Mouse (Mus musculus) CH12.LX (cell line): ENCODE data around the gene Epb41l1. TPM values are rescaled to one million over a fixed set of nuclear protein-coding genes. Genes with fewer than 3 reads are reported as not detected.

ENCODE experiments used
- DNase-seq: peaks from one replicate; pipeline ENCODE4 v3.0.0-alpha.2; 2013; ENCODE audit errors: extremely low read depth
- H3K27ac ChIP-seq: 2 replicates; pipeline ENCODE4 v1.5.1; 2012; ENCODE audit warnings: low read depth, mild to moderate bottlenecking, control low read depth, moderate library complexity; ENCODE audit not compliant: insufficient read depth
- H3K27me3 ChIP-seq: replicated peaks from 2 replicates; pipeline ENCODE3; 2012; ENCODE audit warnings: inconsistent platforms
- H3K36me3 ChIP-seq, 2 experiments: replicated peaks in 1 of 2; 2 replicates each; pipeline versions ENCODE3 to v1.6.1; 2012; ENCODE audit warnings: inconsistent platforms in 1 of 2, low read length in 1 of 2, mild to moderate bottlenecking in 1 of 2, mixed read lengths in 1 of 2, moderate library complexity in 1 of 2; ENCODE audit not compliant: control insufficient read depth in 1 of 2, insufficient read depth in 1 of 2
- H3K4me1 ChIP-seq, 2 experiments: 2 replicates each; pipeline ENCODE4 v1.6.1; 2012; ENCODE audit warnings: inconsistent platforms in 1 of 2, moderate library complexity in 1 of 2; ENCODE audit not compliant: insufficient read depth in 2 of 2, control insufficient read depth in 1 of 2
- H3K4me2 ChIP-seq: 2 replicates; pipeline ENCODE4 v1.6.1; 2012; ENCODE audit warnings: low read depth, mild to moderate bottlenecking, control low read depth; ENCODE audit not compliant: poor library complexity, insufficient read depth, severe bottlenecking
- H3K4me3 ChIP-seq, 3 experiments: fragments of 150-350 bp in 1 of 3; sonication (generic) in 1 of 3; replicated peaks in 1 of 3; 2 replicates each; pipeline versions ENCODE3 to v1.5.1; 2011 to 2012; ENCODE audit warnings: low read depth in 2 of 3, low read length in 2 of 3, mild to moderate bottlenecking in 2 of 3, moderate library complexity in 2 of 3, control low read depth in 1 of 3, improper control_type of control experiment in 1 of 3, inconsistent platforms in 1 of 3, mixed read lengths in 1 of 3; ENCODE audit not compliant: poor library complexity in 1 of 3
- H3K79me2 ChIP-seq: replicated peaks from 2 replicates; pipeline ENCODE4 v1.6.1; 2012; ENCODE audit warnings: mild to moderate bottlenecking, moderate library complexity; ENCODE audit not compliant: control insufficient read depth, poor library complexity, insufficient read depth, severe bottlenecking; ENCODE audit errors: extremely low read depth
- H3K9ac ChIP-seq: 2 replicates; pipeline ENCODE4 v1.6.1; 2012; ENCODE audit warnings: low read depth, mild to moderate bottlenecking, control low read depth, moderate library complexity; ENCODE audit not compliant: insufficient read depth
- H3K9me3 ChIP-seq: replicated peaks from 2 replicates; pipeline ENCODE3; 2012; ENCODE audit warnings: low read length, inconsistent platforms, mixed read lengths
- BHLHE40 ChIP-seq: IDR thresholded peaks from 2 replicates; pipeline ENCODE4 v1.6.1; 2011; ENCODE audit warnings: mild to moderate bottlenecking, low read depth, low read length, improper control_type of control experiment
- CHD2 ChIP-seq: IDR thresholded peaks from 2 replicates; pipeline ENCODE4 v1.6.1; 2011; ENCODE audit warnings: low read length, improper control_type of control experiment
- ETS1 ChIP-seq: conservative IDR thresholded peaks from 2 replicates; pipeline ENCODE4 v1.6.1; 2012; ENCODE audit warnings: low read depth, mild to moderate bottlenecking, inconsistent platforms, low read length, improper control_type of control experiment, moderate library complexity
- GABPA ChIP-seq: IDR thresholded peaks from 2 replicates; pipeline ENCODE4 v1.6.1; 2012; ENCODE audit warnings: low read depth, low read length, improper control_type of control experiment, inconsistent platforms; ENCODE audit not compliant: insufficient replicate concordance
- HCFC1 ChIP-seq: IDR thresholded peaks from 2 replicates; pipeline ENCODE4 v1.6.1; 2012; ENCODE audit warnings: low read depth, mild to moderate bottlenecking, inconsistent platforms, low read length, improper control_type of control experiment
- IRF4 ChIP-seq: IDR thresholded peaks from 2 replicates; pipeline ENCODE4 v1.6.1; 2014; ENCODE audit warnings: low read depth, mild to moderate bottlenecking, inconsistent platforms, low read length, improper control_type of control experiment
- JUND ChIP-seq: conservative IDR thresholded peaks from 2 replicates; pipeline ENCODE4 v1.6.1; 2011; ENCODE audit warnings: low read depth, low read length, improper control_type of control experiment
- KAT2A ChIP-seq: IDR thresholded peaks from 2 replicates; pipeline ENCODE4 v1.6.1; 2012; ENCODE audit warnings: low read length, improper control_type of control experiment, inconsistent platforms; ENCODE audit not compliant: insufficient replicate concordance
- MAFK ChIP-seq: IDR thresholded peaks from 2 replicates; pipeline ENCODE4 v1.6.1; 2011; ENCODE audit warnings: low read length, improper control_type of control experiment; ENCODE audit not compliant: insufficient replicate concordance
- MAZ ChIP-seq: IDR thresholded peaks from 2 replicates; pipeline ENCODE4 v1.6.1; 2012; ENCODE audit warnings: low read depth, mild to moderate bottlenecking, inconsistent platforms, low read length, improper control_type of control experiment, moderate library complexity
- MEF2A ChIP-seq: IDR thresholded peaks from 2 replicates; pipeline ENCODE4 v1.6.1; 2014; ENCODE audit warnings: low read depth, mild to moderate bottlenecking, inconsistent platforms, low read length, improper control_type of control experiment, borderline replicate concordance
- MXI1 ChIP-seq: IDR thresholded peaks from 2 replicates; pipeline ENCODE4 v1.6.1; 2011; ENCODE audit warnings: mild to moderate bottlenecking, low read depth, low read length, improper control_type of control experiment
- MYC ChIP-seq: IDR thresholded peaks from 2 replicates; pipeline ENCODE4 v1.6.1; 2011; ENCODE audit warnings: low read depth, mild to moderate bottlenecking, improper control_type of control experiment, low read length
- NELFE ChIP-seq: IDR thresholded peaks from 2 replicates; pipeline ENCODE4 v1.6.1; 2011; ENCODE audit warnings: low read depth, low read length, improper control_type of control experiment
- NRF1 ChIP-seq: IDR thresholded peaks from 2 replicates; pipeline ENCODE4 v1.6.1; 2014; ENCODE audit warnings: low read depth, mild to moderate bottlenecking, inconsistent platforms, low read length, improper control_type of control experiment, moderate library complexity
- POLR2AphosphoS2 ChIP-seq: IDR thresholded peaks from 2 replicates; pipeline ENCODE4 v1.6.1; 2011; ENCODE audit warnings: low read depth, low read length, improper control_type of control experiment
- RAD21 ChIP-seq: IDR thresholded peaks from 2 replicates; pipeline ENCODE4 v1.6.1; 2011; ENCODE audit warnings: low read depth, mild to moderate bottlenecking, low read length, improper control_type of control experiment, moderate library complexity
- RCOR1 ChIP-seq: conservative IDR thresholded peaks from 2 replicates; pipeline ENCODE4 v1.6.1; 2012; ENCODE audit warnings: low read depth, mild to moderate bottlenecking, inconsistent platforms, low read length, improper control_type of control experiment
- SIN3A ChIP-seq: IDR thresholded peaks from 2 replicates; pipeline ENCODE4 v1.6.1; 2012; ENCODE audit warnings: low read length, improper control_type of control experiment, inconsistent platforms
- UBTF ChIP-seq: IDR thresholded peaks from 2 replicates; pipeline ENCODE4 v1.6.1; 2012; ENCODE audit warnings: low read depth, mild to moderate bottlenecking, inconsistent platforms, low read length, improper control_type of control experiment, moderate library complexity
- USF1 ChIP-seq: IDR thresholded peaks from 2 replicates; pipeline ENCODE4 v1.6.1; 2014; ENCODE audit warnings: low read depth, mild to moderate bottlenecking, inconsistent platforms, low read length, improper control_type of control experiment
- ZC3H11A ChIP-seq: IDR thresholded peaks from 2 replicates; pipeline ENCODE4 v1.6.1; 2012; ENCODE audit warnings: low read depth, mild to moderate bottlenecking, inconsistent platforms, low read length, improper control_type of control experiment
- ZNF384 ChIP-seq: IDR thresholded peaks from 2 replicates; pipeline ENCODE4 v1.6.1; 2012; ENCODE audit warnings: low read depth, low read length, improper control_type of control experiment, inconsistent platforms
- dilution Hi-C: fragments of 300-500 bp; cut with MboI; formaldehyde crosslinking; loops from 2 replicates; pipeline ENCODE4 v1.14.3; 2020; ENCODE audit warnings: low sequenced_read_pairs; ENCODE audit not compliant: extremely low pct_unique_long_range_greater_than_20kb, extremely low pct_ligation_motif_present
- in situ Hi-C: fragments of 300-500 bp; cut with MboI; formaldehyde crosslinking; loops from 3 replicates; pipeline ENCODE4 v1.14.3; 2019; ENCODE audit warnings: low sequenced_read_pairs, low pct_ligation_motif_present, low pct_unique_long_range_greater_than_20kb, mixed read lengths
- polyA plus RNA-seq: library from polyadenylated mRNA; unstranded; fragments of >175 nt; gene quantifications from 2 replicates; pipeline ENCODE4 v1.2.1, GENCODE M21; 2012; ENCODE audit warnings: low read depth; ENCODE audit not compliant: insufficient read length
- total RNA-seq, 2 experiments: library from RNA; depleted of rRNA; stranded (reverse); fragments of 300-350 nt in 1 of 2; fragments of >200 nt in 1 of 2; gene quantifications; 2 replicates each; pipeline ENCODE4 v1.2.3; 2012 to 2014

The Epb41l1 gene
- total and polyA plus RNA-seq, 3 experiments, result 0.21 TPM; not detected in 2

- TF ChIP-seq MAFK, result no peak
- no peak for TF ChIP-seq BHLHE40
- TF ChIP-seq NRF1, result no peak
- no peak for TF ChIP-seq HCFC1
- TF ChIP-seq ETS1, result no peak
- no peak for TF ChIP-seq RAD21
- no peak for TF ChIP-seq ZC3H11A
- TF ChIP-seq RCOR1, result no peak
- TF ChIP-seq MAZ, result no peak
- no peak for TF ChIP-seq KAT2A
- TF ChIP-seq SIN3A, result no peak
- in situ Hi-C loops, result no loop called here
Observed at GRCm38 (mm10) chr2:156452149-156452536, 31.4 kb downstream of the Epb41l1 start.

GRCm38 (mm10) chr2:156453822-156454221 is 33.1 kb downstream of the Epb41l1 start:
- H3K9ac ChIP-seq, result no peak overlapping the region
- H3K79me2 ChIP-seq, result no peaks in the 10 kb centered on the region
- no peaks in the 10 kb centered on the region for H3K36me3 ChIP-seq
- H3K4me3 ChIP-seq, result no peak overlapping the region
- dilution Hi-C loops (no loop called here), in situ Hi-C loops (no loop called here)
- no peak overlapping the region for H3K27ac ChIP-seq
- no peak overlapping the region for H3K4me2 ChIP-seq
- TF ChIP-seq UBTF (no peak), POLR2AphosphoS2 (no peak), IRF4 (no peak), RCOR1 (no peak), ZNF384 (no peak), NELFE (no peak), GABPA (no peak), NRF1 (no peak), MXI1 (no peak), BHLHE40 (no peak), JUND (no peak), USF1 (no peak), MEF2A (no peak), MYC (no peak), HCFC1 (no peak), CHD2 (no peak)
- no peak for DNase-seq
- H3K27me3 ChIP-seq, result peaks cover 88% of the 10 kb centered on the region
- H3K9me3 ChIP-seq, result no peaks in the 10 kb centered on the region
- no peaks in the 10 kb centered on the region for H3K4me1 ChIP-seq

More at GRCm38 (mm10) chr2:156452149-156452536, 31.4 kb downstream of the Epb41l1 start:
- peaks cover 86% of the 10 kb centered on the region for H3K27me3 ChIP-seq
- H3K27ac ChIP-seq, result no peak overlapping the region
- no peak overlapping the region for H3K4me3 ChIP-seq
- no peaks in the 10 kb centered on the region for H3K9me3 ChIP-seq
- no peaks in the 10 kb centered on the region for H3K36me3 ChIP-seq
- dilution Hi-C loops, result no loop called here
- no peak overlapping the region for H3K4me2 ChIP-seq
- H3K4me1 ChIP-seq, result no peaks in the 10 kb centered on the region
- H3K9ac ChIP-seq, result no peak overlapping the region
- no peaks in the 10 kb centered on the region for H3K79me2 ChIP-seq
- no peak for DNase-seq
